Mouse (Mus musculus) bone marrow, adult 2 months (tissue): ENCODE data around the gene Llgl2.

Source experiments
- CTCF ChIP-seq: fragments of 200-500 bp; IDR thresholded peaks from 2 replicates; pipeline ENCODE4 v1.5.1; 2011; ENCODE audit warnings: low read length, control low read depth; ENCODE audit not compliant: control insufficient read depth, insufficient read depth
- POLR2A ChIP-seq: fragments of 200-500 bp; IDR thresholded peaks from 2 replicates; pipeline ENCODE4 v1.6.1; 2011; ENCODE audit warnings: low read depth, mild to moderate bottlenecking, control low read depth, low read length, borderline replicate concordance; ENCODE audit not compliant: control insufficient read depth

GRCm38 (mm10) chr11:115843891-115844239 lies 20.0 kb downstream of the Llgl2 start:
- TF ChIP-seq CTCF (no peak), POLR2A (no peak)
